Mouse (Mus musculus): ENCODE results near the gene Matn3. TPM values are rescaled to one million over a fixed set of nuclear protein-coding genes. Genes with fewer than 3 reads are reported as not detected.

Gene Matn3
- total RNA-seq, 2 experiments from 2014 or later = 0.09 TPM; not detected in 1

- DNase-seq = peak; percentile 31
Measured at GRCm38 (mm10) chr12:8936210-8936609, 11.5 kb upstream of the Matn3 start.

DNA sequence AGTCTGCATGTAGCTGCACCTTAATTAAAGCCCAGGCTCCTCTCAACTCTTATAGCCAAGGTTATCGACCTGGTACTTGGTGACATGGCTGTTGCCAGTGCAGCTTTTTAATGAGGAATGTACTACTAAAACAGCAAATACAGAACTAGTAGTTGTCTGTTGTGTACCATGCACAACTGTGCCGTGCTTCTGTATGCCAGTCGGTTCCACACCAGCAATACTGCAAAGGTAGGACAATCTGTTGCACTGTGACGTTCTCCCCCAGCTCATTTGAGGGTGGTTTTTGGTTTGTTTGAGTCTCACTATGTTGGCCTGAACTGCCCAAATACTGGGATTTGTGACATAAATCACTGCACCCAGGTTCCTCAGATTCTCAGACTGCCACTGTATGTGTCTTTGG is 8.2 kb upstream of the Matn3 start:
- DNase-seq = no peak

DNA sequence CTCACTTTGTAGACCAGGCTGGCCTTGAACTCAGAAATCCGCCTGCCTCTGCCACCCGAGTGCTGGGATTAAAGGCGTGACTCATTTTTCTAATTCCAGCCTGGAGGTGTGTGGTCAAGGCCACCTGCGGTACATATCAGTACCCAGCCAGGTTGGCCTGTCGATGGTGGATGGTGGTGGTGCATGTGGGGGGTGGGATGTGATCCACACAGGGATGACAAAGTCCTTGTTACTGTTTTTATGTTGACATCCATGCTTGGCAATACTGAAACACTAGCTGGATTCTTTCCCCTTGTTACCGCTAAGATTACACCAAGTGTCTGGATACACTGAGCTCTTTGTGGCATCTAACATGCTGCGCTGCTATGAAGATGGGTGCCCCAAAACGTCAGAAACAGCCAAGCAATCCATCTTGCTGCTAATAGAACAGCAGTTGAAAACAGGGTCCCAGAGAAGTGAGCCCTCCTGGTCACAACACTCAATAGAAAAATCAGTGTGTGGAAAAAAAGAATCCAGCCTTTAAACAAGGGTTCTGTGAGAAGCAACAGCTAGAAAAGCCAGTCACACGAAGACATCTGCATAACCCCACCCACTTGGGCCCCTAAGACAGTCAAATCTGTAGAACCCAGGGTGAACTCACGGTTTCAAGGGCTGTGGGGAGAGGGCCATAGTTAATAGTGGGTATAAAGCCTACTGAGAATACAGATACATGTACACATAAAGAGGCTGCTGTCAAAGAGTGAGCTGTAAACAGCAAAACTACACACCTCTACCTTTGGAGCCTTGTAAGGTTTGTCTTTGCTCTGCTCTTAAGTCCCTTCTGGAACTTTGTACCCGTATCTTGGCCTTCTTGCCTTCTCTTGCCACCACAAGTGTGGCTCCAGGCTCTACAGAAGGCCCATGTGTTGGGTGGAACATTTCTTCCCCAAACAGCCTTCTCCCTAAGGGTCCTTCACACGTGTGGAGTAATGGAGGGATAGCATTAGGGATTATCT is 7.4 kb upstream of the Matn3 start:
- DNase-seq = no peak

DNA sequence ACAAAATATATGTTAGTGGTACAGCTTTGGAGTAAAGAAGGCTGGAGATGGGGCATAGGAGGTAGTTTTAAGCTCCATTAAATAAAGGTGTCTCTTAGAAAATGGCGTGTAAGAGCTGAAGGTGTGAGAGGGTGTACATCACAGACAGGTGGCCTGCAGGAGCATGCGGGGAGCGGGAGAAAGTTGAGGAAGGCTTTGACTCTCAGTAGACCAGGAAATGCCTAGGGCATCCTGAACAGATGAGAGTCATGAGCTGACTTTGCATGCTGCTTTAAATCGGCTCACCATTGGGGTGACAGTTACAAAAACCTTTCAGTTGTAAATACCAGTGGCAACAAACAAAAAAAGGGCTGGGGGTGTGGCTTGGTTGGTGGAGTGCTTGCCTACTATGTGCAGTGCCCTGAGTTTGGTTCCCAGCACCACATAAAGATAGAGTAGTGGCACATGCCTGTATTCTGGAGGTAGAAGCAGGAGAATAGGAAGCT is 6.6 kb upstream of the Matn3 start:
- no peak for DNase-seq

GRCm38 (mm10) chr12:8941699-8942392 is 5.9 kb upstream of the Matn3 start:
- DNase-seq = no peak

- no peak for DNase-seq
Measured at GRCm38 (mm10) chr12:8947163-8947562, 566 bp upstream of the Matn3 start.

DNA sequence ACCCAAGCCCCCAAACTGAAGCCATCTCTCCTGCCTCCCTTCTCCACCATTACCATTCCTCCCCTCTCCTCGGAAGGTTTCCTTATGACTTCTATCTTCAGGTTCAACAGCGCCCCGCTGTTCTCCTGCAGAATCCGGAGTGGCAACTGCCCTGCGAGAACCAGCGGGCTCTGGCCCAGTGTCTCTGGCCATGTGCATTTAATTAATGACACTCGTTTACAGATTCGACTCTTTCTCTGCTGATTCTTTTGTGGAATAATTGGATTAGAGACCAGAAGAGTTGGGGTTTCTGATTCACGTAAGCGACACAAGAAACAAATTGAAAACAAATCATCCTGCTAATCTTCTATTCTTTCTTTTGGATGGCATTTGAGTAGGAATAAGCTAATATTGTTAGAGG is 5.4 kb downstream of the Matn3 start:
- no peak for DNase-seq

DNA sequence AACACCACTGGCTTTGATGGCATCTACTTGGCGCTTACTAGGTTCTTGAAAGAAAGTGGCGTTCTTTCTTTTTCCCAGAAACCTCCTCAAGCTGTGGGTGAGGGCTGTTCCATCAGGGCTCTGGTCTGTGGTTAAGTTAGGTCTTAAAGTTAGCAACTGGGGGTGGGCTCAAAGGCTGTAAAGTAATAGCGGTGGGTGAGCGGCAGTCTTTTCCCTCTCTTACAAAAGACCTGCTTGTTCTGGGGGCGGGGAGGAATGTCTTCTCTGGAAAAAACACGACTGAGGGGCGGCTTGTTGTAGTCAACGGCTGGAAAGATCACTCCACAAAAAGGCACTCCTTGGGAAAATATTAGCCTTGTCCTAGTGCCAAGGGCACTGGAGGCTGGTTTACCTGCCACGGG is 6.4 kb downstream of the Matn3 start:
- no peak for DNase-seq

DNA sequence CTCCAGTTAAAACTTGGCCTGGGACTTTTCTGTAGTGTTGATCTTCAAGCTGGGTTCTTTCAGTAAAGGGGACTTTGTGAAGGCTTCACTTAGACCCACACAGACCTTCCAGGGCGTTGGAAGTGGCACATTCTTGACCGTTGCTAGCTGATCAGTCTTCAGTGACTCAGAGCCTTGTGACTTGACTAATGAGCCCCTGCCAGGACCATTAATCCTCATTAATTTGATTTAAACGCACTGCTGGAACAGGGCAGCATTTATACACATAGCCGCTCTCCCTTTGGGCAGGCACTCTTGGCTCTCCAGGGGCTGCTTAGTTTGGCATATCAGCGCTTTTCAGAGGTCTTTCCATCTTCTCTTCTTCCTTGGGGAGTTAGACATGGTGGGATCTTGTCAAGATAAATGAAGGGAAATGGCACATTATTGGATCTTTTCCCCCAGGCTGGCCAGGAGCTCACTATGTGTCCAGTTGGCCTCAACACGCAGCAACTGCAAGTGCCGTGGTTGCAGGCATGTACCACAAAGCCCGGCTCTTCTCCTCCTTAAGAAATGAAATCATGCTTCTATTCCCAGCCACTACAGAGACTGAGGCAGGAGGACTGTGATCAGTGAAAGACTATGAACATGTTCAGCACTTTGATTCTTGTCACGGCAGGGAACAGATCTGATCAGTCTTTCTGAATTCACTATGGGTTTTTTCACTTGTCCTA is 14.0 kb downstream of the Matn3 start:
- no peak for DNase-seq

DNA sequence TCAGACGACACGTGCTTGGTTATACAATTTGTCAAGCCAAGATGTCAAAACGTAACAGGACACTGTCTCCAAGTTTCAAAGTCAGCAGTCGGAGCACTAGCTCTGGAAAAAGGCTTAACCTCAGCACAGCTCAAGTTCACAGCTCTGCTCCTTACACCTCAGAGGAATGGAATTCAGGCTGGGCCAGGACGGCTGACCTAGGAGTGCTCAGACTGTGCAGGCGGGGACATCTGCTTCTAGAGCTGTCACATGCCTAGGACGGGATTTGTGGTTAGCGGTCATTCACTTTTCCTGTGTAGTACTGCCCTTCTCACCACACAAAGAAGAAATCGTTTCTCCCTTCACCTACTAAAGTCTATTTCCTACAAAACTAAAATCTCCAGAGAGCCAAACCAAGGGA is 22.1 kb downstream of the Matn3 start:
- peak; percentile 66 for DNase-seq

DNA sequence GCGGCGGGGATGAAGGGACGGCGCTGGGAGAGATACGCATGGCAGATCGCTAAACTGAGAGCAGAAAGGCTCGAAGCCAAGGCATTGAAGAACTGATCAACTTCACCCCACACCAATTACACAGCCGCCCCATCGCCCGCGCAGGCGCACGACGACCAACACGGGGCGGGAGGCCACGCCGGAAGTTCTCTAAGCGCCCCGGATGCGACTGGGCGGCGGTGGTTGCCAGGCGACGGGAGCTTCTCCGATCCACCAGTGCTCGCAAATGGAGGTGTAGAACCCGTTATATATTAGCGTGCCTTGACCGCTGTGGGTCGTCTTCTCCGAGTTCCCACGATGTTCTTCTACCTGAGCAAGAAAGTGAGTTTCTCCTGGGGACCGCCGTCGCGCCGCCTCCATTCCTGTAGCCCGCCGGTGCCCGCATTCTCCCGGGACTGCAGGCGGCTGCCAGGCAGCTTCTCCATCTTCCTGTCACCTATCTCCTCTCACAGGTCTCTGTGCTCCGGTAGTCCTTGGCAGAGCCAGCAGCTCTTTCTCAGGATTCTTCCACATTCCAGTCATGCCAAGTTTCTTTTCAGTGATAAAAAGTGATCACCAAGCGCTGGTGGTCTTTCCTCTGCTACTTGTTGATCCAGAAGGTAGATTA is 26.2 kb downstream of the Matn3 start, which contains the start of gene Wdr35:
Wdr35 (plus strand) TSS at position 73 of the 646 bp plus-strand sequence.
- DNase-seq = peak; percentile 92

GRCm38 (mm10) chr12:8975076-8975475 is 27.3 kb downstream of the Matn3 start:
- DNase-seq = no peak

DNA sequence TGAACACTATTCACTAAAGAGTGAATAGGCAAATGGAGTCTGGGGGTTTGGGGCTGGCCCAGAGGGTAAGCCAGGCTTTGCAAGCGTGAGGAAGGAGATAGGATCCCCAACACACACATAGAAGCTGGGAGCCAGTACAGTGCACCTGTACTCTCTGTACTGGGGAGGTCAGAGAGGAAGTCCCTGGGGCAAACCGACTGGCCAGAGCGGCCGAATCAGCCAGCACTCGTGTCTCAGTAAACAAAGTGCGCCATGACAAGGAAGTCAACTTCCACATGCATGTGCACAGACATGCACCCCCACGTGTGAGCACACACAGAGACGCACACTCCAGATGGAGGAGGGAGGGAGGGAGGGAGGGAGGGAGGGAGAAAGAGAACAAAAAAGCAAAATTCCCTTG is 45.5 kb downstream of the Matn3 start:
- DNase-seq = no peak

- no peak for DNase-seq
Measured at GRCm38 (mm10) chr12:8998318-8998717, 50.6 kb downstream of the Matn3 start.

GRCm38 (mm10) chr12:9002038-9002648 is 54.4 kb downstream of the Matn3 start:
- DNase-seq = peak; percentile 69

DNA sequence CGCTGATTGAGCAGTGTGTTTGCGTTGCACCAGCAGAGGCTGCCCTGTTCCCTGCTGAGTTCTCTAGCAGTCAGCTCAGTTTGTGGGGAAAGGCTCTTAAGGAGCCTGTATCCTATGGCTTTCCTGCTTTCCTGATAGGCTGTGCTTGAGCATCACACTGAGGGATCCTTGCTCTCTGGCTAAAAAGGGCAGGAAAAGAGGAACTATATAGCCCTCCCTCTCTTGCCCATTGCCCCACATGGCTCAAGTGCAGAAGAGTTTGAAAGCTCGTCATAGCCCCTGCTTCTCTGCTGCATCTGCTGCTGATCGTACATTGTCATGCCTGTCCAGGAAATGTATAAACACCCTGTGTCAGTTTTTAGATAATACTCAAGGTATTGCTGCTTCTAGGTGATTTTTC is 59.4 kb downstream of the Matn3 start:
- no peak for DNase-seq

- DNase-seq = no peak
Measured at GRCm38 (mm10) chr12:9007811-9008210, 60.1 kb downstream of the Matn3 start.

- DNase-seq = no peak
Measured at GRCm38 (mm10) chr12:9010311-9010710, 62.6 kb downstream of the Matn3 start.

DNA sequence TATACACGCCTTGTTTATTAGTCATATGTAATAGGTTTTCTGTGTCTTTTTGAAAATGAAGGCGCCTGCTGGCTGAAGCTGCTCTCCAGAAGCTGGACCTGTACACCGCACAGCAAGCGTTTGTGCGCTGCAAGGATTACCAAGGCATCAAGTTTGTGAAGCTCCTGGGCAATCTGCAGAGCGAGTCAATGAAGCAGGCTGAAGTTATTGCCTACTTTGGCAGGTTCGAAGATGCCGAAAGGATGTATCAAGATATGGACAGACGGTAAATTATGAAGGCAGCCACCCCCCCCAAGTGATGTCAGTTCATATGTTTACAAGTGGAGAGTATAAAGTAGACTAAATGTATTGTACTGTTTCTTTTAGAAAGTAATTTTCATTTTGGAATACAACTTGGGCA is 68.6 kb downstream of the Matn3 start:
- no peak for DNase-seq

GRCm38 (mm10) chr12:9020431-9020830 is 72.7 kb downstream of the Matn3 start:
- no peak for DNase-seq

DNA sequence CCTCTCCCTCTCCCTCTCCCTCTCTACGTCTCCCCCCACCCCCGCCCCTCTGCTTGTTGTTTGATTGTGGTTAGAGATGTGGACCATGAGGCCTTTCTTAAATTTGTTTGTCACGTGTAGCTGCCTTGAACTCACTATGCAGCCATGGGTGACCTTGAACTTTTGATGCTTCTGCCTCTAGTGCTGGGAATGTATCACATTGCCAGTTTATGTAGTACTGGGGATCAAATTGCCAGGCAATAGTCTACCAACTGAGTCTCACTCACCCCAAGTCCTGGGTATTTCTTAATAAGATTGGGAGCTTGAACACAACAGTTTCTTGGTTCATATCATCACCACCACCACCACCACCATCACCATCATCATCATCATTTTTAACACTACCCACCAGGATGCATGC is 73.3 kb downstream of the Matn3 start:
- DNase-seq = no peak
